Mouse (Mus musculus): Measurements from ENCODE around the gene Col18a1. TPM values are rescaled to one million over a fixed set of nuclear protein-coding genes. Genes with fewer than 3 reads are reported as not detected.
A peak's percentile ranks its signal among the peaks of the same experiment; 100 is the strongest.
"Not testable (repeated sequence)": the region's sequence is repeated elsewhere in the genome, so short reads cannot be mapped to it uniquely, and the experiment has no call there.

The Col18a1 gene
- total RNA-seq, 2 experiments from 2014 or later, result 4.0 to 5.3 TPM

- intact Hi-C loops (cut with DNase I), result no loop called here
- no peak for DNase-seq (ENCODE audit: low spot score in 2 of 2)
Measured at GRCm38 (mm10) chr10:77146901-77147463, 19.4 kb downstream of the Col18a1 start.

DNA sequence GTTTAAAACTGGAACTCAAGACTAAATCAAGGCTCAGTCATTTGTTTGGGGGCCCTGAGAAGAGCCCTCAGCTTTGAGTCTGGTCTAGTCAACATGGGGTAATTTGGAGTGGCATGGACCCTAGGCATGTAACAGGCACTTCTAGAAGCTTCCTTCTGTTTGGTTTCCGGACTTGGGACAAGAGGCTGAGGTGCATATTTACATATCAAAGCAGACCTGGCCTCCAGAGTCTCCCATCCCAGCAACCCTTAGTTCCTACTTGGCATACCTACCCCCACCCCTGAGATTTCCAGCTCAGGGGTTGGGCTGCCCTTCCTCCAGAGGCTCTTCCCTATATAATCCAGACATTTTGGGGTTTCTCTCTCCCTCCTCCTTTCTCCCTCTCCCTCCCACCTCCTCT, 20.4 kb downstream of the Col18a1 start:
- intact Hi-C loops (cut with DNase I), result no loop called here
- DNase-seq (ENCODE audit: low spot score in 2 of 2), result no peak

DNA sequence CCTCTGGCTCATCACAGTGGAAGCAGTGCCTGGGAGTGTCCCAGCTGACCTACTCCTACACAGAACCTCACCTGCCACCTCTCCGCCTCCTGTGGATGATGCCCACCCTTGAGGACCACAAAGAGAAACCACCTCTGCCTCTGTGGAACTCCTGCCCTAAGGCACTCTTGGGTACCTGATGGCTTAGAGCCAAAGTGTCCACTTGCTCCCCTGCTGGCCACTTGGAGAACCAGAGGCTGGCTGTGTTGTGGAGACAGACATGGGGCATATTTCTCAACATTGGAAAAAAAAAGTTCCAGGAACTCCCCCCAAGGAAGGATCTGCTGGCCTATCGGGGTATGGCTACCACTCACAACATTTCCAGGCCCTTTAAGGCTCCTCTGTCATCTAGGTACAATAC, 22.0 kb downstream of the Col18a1 start:
- intact Hi-C loops (cut with DNase I), result no loop called here
- DNase-seq (ENCODE audit: low spot score in 2 of 2), result no peak

GRCm38 (mm10) chr10:77142328-77142727, 24.0 kb downstream of the Col18a1 start:
- no peak for DNase-seq (ENCODE audit: low spot score in 2 of 2)
- intact Hi-C loops (cut with DNase I), result no loop called here

DNA sequence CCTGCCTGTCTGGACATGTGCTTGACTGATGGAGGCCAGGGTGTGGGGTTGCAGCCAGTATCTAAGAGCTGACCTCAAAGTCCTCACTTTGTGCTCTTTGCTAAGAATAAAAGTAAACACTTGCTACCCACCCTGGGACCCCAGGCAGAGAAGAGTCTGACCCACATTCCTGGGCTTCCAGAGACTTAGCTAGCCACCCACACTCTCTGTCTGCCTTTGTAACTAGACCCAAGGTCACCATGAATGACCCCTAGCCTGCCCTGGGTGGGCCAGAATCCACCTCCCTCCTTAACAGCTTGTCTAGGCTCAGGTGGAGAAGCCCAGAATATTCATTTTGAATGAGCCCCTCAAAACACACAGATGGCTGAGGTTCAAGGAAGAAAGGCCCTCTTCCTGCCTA, 28.0 kb downstream of the Col18a1 start:
- intact Hi-C loops (cut with DNase I), result no loop called here
- DNase-seq (ENCODE audit: low spot score in 2 of 2), result no peak

DNA sequence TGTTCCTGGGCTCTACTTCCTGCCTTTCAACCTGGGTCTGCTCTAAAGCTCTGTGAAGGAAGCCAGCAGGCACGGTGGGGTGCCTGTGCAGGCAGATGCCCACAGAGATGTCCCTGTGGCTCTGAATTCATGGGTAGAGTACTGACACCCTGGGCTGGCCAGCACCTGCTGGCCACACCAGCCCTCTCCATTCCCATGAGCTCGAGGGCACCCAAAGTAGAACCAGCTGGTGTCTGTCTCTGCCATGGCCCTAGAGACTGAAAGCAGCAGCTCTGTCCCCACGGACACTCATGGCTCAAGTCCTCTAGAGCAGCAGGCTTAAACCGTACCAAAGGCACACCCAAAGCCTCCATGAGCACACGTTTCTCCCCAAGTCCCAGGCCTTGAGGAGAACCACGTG, 30.1 kb downstream of the Col18a1 start:
- DNase-seq (ENCODE audit: low spot score in 2 of 2), result no peak
- intact Hi-C loops (cut with DNase I), result no loop called here

- no peak for DNase-seq (ENCODE audit: low spot score in 2 of 2)
- intact Hi-C loops (cut with DNase I), result no loop called here
Measured at GRCm38 (mm10) chr10:77135274-77135829, 31.0 kb downstream of the Col18a1 start.

DNA sequence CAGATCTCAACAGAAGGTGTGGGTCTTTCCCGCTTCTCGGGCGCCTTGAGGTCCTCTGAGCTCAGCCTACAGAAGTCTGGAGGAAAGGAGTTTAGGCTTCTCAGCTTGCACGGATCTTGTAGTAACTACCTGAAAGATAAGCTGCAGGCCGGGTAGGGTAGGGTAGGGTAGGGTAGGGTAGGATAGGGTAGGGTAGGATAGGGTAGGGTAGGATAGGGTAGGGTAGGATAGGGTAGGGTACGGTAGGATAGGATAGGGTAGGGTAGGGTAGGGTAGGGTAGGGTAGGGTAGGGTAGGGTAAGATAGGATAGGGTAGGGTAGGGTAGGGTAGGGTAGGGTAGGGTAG, 31.6 kb downstream of the Col18a1 start:
- not testable (repeated sequence) for DNase-seq (ENCODE audit: low spot score in 2 of 2)
- intact Hi-C loops (cut with DNase I), result loop anchor here (5.0 kb wide), 1 partner anchor 218 kb away; no protein-coding TSS in a partner anchor

DNA sequence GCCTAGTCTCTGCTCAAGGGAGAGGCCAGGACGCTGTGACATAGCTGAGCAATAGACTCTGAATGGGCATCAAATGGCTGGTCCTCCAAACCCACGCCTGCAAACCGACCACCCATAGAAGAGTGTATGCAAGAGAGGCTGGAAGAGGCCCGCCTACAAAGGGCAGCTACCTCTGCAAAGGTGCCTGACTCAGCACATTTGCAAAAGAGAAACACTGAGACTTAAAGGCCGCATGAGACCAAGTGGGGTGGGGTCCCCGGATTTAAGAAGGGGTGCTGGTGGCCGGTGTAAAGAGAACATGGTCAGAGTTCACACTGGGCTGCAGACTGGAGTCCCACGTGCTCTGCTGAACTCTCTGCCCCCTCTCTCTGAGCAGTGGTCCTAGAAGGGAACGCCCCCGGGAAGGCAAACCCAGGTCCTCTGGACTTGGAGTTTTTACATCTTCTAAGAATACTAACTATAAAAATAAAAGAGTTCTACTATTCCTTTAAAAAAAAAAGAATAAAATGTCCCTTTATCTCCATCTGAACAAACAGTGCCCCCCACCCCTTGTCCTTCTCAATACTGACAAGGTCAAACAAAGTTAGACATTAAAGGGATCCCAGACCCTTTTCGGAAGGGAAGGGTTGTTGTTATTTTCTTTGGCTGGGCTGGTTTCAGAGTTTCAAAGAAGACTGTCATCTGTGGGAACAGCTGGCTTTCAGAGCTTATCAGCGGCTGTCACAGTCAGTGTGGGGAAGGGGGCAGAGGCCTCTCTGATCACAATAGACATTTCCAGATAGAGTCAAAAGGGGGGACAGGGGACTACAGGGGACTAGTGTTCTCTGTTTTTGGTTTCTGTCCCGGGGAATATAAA, 32.2 kb downstream of the Col18a1 start:
- intact Hi-C loops (cut with DNase I), result loop anchor here (5.0 kb wide), 1 partner anchor 218 kb away; no protein-coding TSS in a partner anchor
- no peak for DNase-seq (ENCODE audit: low spot score in 2 of 2)

- intact Hi-C loops (cut with DNase I), result loop anchor here (5.0 kb wide), 1 partner anchor 220 kb away; no protein-coding TSS in a partner anchor
- no peak for DNase-seq (ENCODE audit: low spot score in 2 of 2)
Measured at GRCm38 (mm10) chr10:77132118-77132517, 34.2 kb downstream of the Col18a1 start.

GRCm38 (mm10) chr10:77131536-77131935, 34.8 kb downstream of the Col18a1 start:
- intact Hi-C loops (cut with DNase I), result loop anchor here (5.0 kb wide), 1 partner anchor 221 kb away; no protein-coding TSS in a partner anchor
- DNase-seq (ENCODE audit: low spot score in 2 of 2), result no peak

GRCm38 (mm10) chr10:77130561-77131240, 35.6 kb downstream of the Col18a1 start:
- intact Hi-C loops (cut with DNase I), result loop anchor here (1.0 to 5.0 kb wide), 2 partner anchors 123 to 222 kb away; no protein-coding TSS in a partner anchor

GRCm38 (mm10) chr10:77129637-77130410, 36.5 kb downstream of the Col18a1 start:
- intact Hi-C loops (cut with DNase I), result loop anchor here (1.0 to 5.0 kb wide), 3 partner anchors 47 to 222 kb away; no protein-coding TSS in a partner anchor
- no peak for DNase-seq (ENCODE audit: low spot score in 2 of 2)

More at GRCm38 (mm10) chr10:77130561-77131240, 35.6 kb downstream of the Col18a1 start:
- peak; percentile 95 to 98 for DNase-seq (ENCODE audit: low spot score in 2 of 2)

DNA sequence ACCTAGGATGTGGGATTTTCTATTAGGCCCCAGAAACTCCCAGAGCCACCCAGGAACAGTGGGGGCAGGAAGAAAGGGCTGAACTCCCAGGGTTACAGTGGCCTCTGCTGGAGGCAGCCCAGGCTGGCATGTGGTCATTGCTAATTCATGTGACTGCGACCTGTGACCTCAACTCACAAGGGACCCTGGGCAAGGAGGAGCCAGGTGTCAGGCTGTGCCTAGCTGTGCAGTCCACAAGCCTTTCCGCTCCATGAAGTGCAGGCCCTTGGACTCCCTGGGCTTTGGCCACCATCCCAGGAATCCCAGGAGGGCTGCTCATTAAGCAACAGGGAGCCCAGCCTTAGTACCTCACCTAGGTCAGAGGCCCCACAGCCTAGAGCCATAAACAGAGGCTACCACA, 38.4 kb downstream of the Col18a1 start:
- no peak for DNase-seq (ENCODE audit: low spot score in 2 of 2)
- intact Hi-C loops (cut with DNase I), result loop anchor here (2.0 kb wide), 1 partner anchor 45 kb away; no protein-coding TSS in a partner anchor

DNA sequence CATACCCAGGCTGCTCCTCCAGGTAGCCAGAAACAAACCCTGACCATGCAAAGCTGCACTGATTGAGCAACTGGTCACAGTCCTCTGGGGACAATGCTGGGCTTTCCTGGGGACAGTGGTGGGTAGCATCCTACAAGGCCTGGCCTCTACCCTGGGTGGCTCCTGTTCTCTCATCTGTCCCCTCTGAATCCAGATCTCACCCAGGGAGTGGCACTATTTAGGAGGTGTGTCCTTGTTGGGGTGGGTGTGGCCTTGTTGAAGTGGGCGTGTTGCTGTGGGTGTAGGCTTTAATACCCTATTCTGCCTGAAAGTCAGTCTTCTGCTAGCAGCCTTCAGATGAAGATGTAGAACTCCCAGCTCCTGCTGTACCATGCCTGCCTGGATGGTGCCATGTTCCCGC, 39.8 kb downstream of the Col18a1 start:
- DNase-seq (ENCODE audit: low spot score in 2 of 2), result no peak
- intact Hi-C loops (cut with DNase I), result no loop called here

DNA sequence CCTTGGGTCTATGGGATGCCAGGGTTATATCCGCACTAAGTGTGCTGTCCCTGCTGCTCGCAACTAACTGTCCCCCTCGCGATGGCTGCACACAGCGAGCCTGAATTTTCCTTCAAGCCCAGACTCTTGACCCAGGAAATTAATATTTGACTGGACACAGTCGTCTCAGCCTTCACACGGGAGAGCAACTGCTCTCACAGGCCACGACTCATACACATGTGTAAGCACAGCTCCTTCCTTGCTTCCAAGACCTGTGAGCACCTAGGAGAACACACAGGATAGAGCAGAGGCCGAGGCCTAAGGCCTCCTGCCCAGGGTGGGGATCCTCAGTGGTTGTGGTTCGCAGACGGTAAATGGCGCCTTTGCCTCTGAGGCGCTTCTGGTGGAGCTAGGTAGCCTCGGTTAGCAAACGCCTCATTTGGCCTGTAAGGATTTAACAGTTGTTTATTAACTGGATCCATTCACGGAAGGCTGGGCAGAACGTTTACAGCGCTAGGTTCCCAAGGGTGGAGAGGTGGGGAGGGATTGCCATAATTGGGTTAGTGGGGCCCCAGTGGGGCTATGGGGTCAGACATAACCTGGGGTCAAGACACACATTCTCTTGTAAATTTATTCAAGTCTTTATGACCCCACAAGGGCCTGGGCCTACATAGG, 41.1 kb downstream of the Col18a1 start:
- intact Hi-C loops (cut with DNase I), result no loop called here

GRCm38 (mm10) chr10:77123953-77124352, 42.4 kb downstream of the Col18a1 start:
- intact Hi-C loops (cut with DNase I), result no loop called here
- no peak for DNase-seq (ENCODE audit: low spot score in 2 of 2)

More for the DNA sequence above, 41.1 kb downstream of the Col18a1 start:
- DNase-seq (ENCODE audit: low spot score in 2 of 2), result no peak

GRCm38 (mm10) chr10:77121287-77122022, 44.9 kb downstream of the Col18a1 start:
- peak in 1 of 2 experiments; percentile 62 for DNase-seq (ENCODE audit: low spot score in 2 of 2)
- intact Hi-C loops (cut with DNase I), result no loop called here
